Mouse (Mus musculus) thymus, postnatal 4 days (tissue): ENCODE data around the gene Lrif1.
"Not testable (repeated sequence)": the region's sequence is repeated elsewhere in the genome, so short reads cannot be mapped to it uniquely, and the experiment has no call there.

ENCODE experiments used
- DNase-seq: peaks from one replicate; pipeline ENCODE4 v3.0.0; 2021

The Lrif1 gene

DNA sequence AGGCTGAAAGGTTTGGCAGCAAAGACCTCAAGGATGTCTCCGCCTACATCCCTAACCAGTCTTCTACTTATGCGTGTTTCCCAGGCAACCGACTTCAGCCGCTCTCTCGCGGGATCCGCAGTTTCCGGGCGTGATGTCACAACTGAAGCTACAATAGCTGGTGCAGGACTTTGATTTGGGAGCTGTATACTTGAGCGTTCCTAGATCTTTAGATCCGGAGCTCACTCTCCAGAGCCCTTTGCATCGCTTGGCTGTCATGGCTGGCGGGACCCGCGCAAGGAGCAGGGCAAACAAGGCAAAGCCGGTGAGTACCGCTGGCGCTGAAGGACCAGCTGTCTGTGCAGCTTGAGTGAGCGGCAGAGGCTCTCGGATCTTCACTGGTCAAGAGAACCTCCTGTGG, at the start of gene Lrif1:
Lrif1 (plus strand) TSS at position 158 of the 400 bp plus-strand sequence.
- peak; percentile 78 for DNase-seq

DNA sequence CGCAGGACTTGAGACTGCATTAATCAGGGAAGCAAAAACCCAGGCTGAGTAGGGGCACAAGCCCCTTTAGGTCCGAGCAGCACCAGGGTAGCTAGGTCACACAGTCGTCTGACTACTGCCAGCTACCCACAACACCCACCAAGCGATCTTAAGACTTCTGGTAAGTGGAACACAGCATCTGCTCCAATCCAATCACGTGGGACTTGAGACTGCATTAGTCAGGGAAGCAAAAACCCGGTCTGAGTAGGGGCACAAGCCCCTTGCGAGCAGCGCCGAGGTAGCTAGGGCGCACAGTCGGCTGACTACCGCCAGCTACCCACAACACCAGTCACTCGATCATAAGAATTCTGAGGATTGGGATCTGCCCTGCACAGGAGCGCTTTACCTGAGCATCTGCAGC, 12.0 kb upstream of the Lrif1 start:
- not testable (repeated sequence) for DNase-seq

- no peak for DNase-seq
Observed at GRCm38 (mm10) chr3:106685381-106685780, 594 bp downstream of the Lrif1 start.

- DNase-seq: peak; percentile 96
Observed at GRCm38 (mm10) chr3:106721397-106722027, 36.7 kb downstream of the Lrif1 start.

DNA sequence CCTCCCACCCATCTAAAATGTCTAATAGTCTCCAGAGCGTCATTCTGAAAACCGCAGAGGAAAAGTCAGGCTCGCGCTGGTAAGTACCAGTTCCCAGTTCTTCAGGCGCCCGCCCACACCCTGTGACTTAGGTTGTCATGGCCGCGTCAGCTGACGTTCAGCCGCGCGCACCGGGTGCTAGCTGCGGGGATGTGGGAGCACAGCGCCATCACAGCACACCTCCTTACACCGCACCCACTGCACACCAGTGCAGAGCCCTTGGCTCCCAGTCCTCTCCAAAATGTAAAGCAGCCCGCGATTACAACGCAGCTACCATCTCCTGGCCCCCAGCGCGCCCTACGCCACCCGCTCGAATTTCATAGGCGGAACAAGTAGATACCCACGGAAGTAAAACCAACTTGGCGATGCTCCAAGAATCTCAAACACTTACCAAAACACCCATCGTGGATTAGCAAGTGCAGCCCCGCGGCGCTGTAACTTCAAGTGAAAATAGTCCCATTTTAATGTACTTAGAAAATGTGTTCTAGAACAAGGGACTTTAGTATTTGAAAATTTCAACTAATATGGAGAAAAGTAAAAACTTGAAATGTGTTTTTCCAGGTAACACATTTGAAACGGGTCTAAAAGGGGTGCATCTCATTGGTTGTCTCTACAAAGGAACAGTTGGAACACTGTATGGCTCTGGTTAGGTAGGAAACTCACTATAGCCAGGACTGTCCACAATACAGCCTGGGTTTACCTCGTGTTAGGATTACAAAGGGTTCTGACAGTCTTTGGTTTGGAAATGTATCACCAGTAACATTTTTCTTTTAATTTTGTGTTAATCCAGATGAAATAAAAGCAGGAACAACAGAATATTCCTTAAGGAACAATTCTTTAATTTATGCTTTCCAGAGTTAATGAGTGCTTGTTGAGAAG, 37.5 kb downstream of the Lrif1 start:
- peak; percentile 89 for DNase-seq

DNA sequence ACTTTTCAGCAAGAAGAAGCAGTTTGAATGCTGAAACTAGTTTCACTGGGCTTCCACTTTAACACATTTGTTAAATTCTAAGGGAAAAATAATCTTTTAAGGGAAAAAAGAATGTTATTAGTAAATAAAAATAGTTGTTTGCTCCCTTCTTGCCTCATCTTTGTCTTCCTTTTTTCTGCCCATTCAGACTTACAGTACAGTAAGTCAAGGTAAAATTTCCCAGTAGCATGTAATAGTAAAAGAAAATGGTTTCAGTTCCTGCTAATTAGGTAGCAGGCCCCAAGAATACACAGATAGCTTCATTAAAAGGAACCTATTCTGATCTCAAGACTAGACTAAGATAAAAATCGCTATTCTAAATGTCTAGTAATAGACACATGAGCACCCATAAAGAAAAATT, 71.1 kb downstream of the Lrif1 start:
- DNase-seq: no peak

DNA sequence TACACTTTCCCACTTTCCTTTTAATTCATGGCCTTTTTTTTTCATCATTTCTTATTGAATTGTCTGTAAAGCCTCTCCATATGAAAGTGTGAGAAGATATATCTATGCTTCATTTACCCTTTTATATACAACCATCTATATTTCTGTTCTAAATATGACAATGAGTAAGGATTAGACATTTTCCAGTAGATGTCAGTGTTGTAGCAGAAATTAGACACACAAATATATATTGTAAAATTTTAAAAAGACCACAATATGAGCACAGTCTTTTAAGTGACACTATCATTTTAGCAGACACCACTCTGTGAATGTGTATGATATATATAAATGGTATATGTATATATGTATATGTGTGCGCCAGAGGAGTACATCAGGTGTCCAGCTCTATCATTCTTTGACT, 87.0 kb downstream of the Lrif1 start:
- DNase-seq: no peak

- peak; percentile 17 for DNase-seq
Observed at GRCm38 (mm10) chr3:106785130-106785529, 100.3 kb downstream of the Lrif1 start.
